Mouse (Mus musculus) midbrain, embryonic 14.5 days (tissue): ENCODE results near the gene Edrf1. TPM values are rescaled to one million over a fixed set of nuclear protein-coding genes. Genes with fewer than 3 reads are reported as not detected.

Experiments used
- ATAC-seq: fragments of 200-750 bp; cut with Nextera tagmentation; 2 replicates; pipeline ENCODE4 v1.8.0; 2017; ENCODE audit warnings: moderate number of reproducible peaks, moderate library complexity; ENCODE audit not compliant: low FRiP score, low TSS enrichment
- DNase-seq: peaks from one replicate; pipeline ENCODE4 v3.0.0-alpha.2; 2015
- H3K27ac ChIP-seq: fragments of 300-500 bp; sonication (generic); replicated peaks from 2 replicates; pipeline ENCODE4 v1.5.1; 2014; ENCODE audit warnings: mild to moderate bottlenecking, low read depth, low read length, moderate library complexity
- H3K27me3 ChIP-seq: fragments of 300-500 bp; sonication (generic); 2 replicates; pipeline ENCODE4 v1.6.1; 2014; ENCODE audit warnings: low read length, control low read depth, mixed read lengths; ENCODE audit not compliant: control insufficient read depth, insufficient read depth
- H3K36me3 ChIP-seq: fragments of 300-500 bp; sonication (generic); 2 replicates; pipeline ENCODE4 v1.6.1; 2014; ENCODE audit warnings: low read length, control low read depth; ENCODE audit not compliant: control insufficient read depth, insufficient read depth
- H3K4me1 ChIP-seq: fragments of 300-500 bp; sonication (generic); 2 replicates; pipeline ENCODE4 v1.6.1; 2014; ENCODE audit warnings: mild to moderate bottlenecking, antibody characterized with exemption, low read length, control low read depth; ENCODE audit not compliant: control insufficient read depth, insufficient read depth
- H3K4me2 ChIP-seq: fragments of 300-500 bp; sonication (generic); 2 replicates; pipeline ENCODE4 v1.6.1; 2014; ENCODE audit warnings: mild to moderate bottlenecking, low read length, moderate library complexity
- H3K4me3 ChIP-seq: fragments of 300-500 bp; sonication (generic); replicated peaks from 2 replicates; pipeline ENCODE4 v1.5.1; 2014; ENCODE audit warnings: low read depth, low read length
- H3K9ac ChIP-seq: fragments of 300-500 bp; sonication (generic); replicated peaks from 2 replicates; pipeline ENCODE4 v1.6.1; 2014; ENCODE audit warnings: mild to moderate bottlenecking, low read length, moderate library complexity
- H3K9me3 ChIP-seq: fragments of 300-500 bp; sonication (generic); 2 replicates; pipeline ENCODE4 v1.6.1; 2016; ENCODE audit warnings: low read length, control low read depth, mixed read lengths; ENCODE audit not compliant: control insufficient read depth
- WGBS: fragments of 180-500 bp; shearing (Covaris S2); extraction: QIAGEN DNeasy Blood & Tissue Kit; methylation state at CpG from one replicate; pipeline ENCODE4 v1.1.7; 2014; 5-methylcytosine and 5-hydroxymethylcytosine counted together
- polyA plus RNA-seq: library from polyadenylated mRNA; unstranded; fragments of >200 nt; fragmentation: Nextera tagmentation; extraction: Ambion mirVana; gene quantifications from 2 replicates; pipeline ENCODE4 v1.2.1, GENCODE M21; 2014

Edrf1 gene
- polyA plus RNA-seq: 15.1 and 26.9 TPM in 2 replicates

- Histone ChIP-seq H3K36me3 (peaks cover 21% of the 10 kb centered on the region), H3K9ac (peak within 1 kb of the TSS; percentile 88), H3K27me3 (no peaks in the 10 kb centered on the region), H3K9me3 (no peaks in the 10 kb centered on the region), H3K4me3 (peak within 1 kb of the TSS; percentile 96), H3K4me1 (peaks cover 7% of the 10 kb centered on the region; the same call in 1 of the 2 replicates), H3K27ac (peak within 1 kb of the TSS; percentile 95), H3K4me2 (peak within 1 kb of the TSS; percentile 88)
- WGBS: under 1% methylated on average over 81 of the region's 81 CpGs
- ATAC-seq (peak; percentile 99), DNase-seq (peak; percentile 99)
Measured at GRCm38 (mm10) chr7:133637361-133638305, at the start of gene Edrf1. Gene Edrf1 (plus strand): TSS chr7:133637543.

DNA sequence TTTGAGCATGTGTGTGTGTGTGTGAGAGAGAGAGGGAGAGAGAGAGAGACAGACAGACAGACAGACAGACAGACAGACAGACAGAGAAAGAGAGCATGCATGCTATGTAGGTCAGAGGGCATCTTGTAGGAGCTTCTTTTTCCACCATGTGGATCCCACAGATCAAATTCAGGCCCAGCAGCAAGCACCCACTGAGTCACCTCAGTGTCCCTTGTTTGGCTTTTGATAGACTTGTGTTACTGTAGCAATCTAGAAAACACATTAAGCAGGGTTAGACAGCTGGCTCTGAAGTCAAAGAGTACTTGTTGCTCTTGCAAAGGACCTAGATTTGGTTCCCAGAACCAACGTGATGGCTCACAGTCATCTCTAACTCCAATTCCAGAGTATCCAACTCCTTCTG is 45.6 kb upstream of the Edrf1 start:
- H3K9ac ChIP-seq: no peak overlapping the region
- H3K4me2 ChIP-seq: no peak overlapping the region
- no peak overlapping the region for H3K4me3 ChIP-seq
- DNase-seq (no peak), ATAC-seq (no peak)
- no peaks in the 10 kb centered on the region for H3K27me3 ChIP-seq
- 85% methylated on average over 1 of the region's 1 CpGs for WGBS
- no peak overlapping the region for H3K27ac ChIP-seq
- H3K9me3 ChIP-seq: no peaks in the 10 kb centered on the region
- no peaks in the 10 kb centered on the region for H3K36me3 ChIP-seq
- H3K4me1 ChIP-seq: no peaks in the 10 kb centered on the region

DNA sequence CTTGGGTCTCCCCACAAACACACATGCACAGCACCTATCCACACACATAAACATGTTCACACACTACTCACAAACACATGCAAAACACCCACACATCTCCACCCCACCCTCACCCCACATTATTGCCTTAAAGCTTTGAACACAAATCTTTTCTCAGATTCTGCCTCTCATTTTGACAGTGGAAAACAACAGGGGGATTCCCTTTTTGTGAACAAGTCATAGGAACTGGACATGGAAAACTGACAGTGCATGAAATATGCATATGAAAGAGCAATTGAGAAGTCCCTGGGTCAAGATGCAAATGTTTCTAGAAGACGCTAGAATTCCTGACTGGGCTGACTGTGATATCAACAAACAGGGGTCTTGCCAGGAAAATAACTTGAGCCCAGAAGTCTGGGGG is 36.8 kb upstream of the Edrf1 start:
- Histone ChIP-seq H3K9me3 (no peaks in the 10 kb centered on the region), H3K27me3 (no peaks in the 10 kb centered on the region), H3K4me3 (no peak overlapping the region), H3K4me2 (no peak overlapping the region), H3K36me3 (no peaks in the 10 kb centered on the region), H3K27ac (no peak overlapping the region), H3K9ac (no peak overlapping the region), H3K4me1 (no peaks in the 10 kb centered on the region)
- DNase-seq: no peak
- no peak for ATAC-seq
- WGBS: 30% methylated on average over 1 of the region's 1 CpGs

GRCm38 (mm10) chr7:133602058-133602457 is 35.3 kb upstream of the Edrf1 start, which contains the start of gene Tex36:
Gene Tex36 (minus strand): TSS chr7:133602158.
- H3K4me3 ChIP-seq: no peak within 1 kb of the TSS
- no peaks in the 10 kb centered on the region for H3K36me3 ChIP-seq
- ATAC-seq (no peak), DNase-seq (no peak)
- H3K9me3 ChIP-seq: no peaks in the 10 kb centered on the region
- WGBS: 62% methylated on average over 2 of the region's 2 CpGs
- H3K4me1 ChIP-seq: no peaks in the 10 kb centered on the region
- no peaks in the 10 kb centered on the region for H3K27me3 ChIP-seq
- H3K9ac ChIP-seq: no peak within 1 kb of the TSS
- H3K27ac ChIP-seq: no peak within 1 kb of the TSS
- H3K4me2 ChIP-seq: no peak within 1 kb of the TSS

GRCm38 (mm10) chr7:133603156-133603555 is 34.2 kb upstream of the Edrf1 start:
- 80% methylated on average over 2 of the region's 2 CpGs for WGBS
- no peak overlapping the region for H3K4me3 ChIP-seq
- ATAC-seq (no peak), DNase-seq (no peak)
- H3K9ac ChIP-seq: no peak overlapping the region
- peaks cover 9% of the 10 kb centered on the region for H3K4me1 ChIP-seq
- H3K27ac ChIP-seq: no peak overlapping the region
- H3K27me3 ChIP-seq: no peaks in the 10 kb centered on the region
- no peaks in the 10 kb centered on the region for H3K9me3 ChIP-seq
- H3K36me3 ChIP-seq: no peaks in the 10 kb centered on the region
- H3K4me2 ChIP-seq: no peak overlapping the region

GRCm38 (mm10) chr7:133604427-133605081 is 32.8 kb upstream of the Edrf1 start:
- Histone ChIP-seq H3K9me3 (no peaks in the 10 kb centered on the region), H3K9ac (no peak overlapping the region), H3K36me3 (no peaks in the 10 kb centered on the region), H3K4me2 (no peak overlapping the region), H3K4me1 (peaks cover 18% of the 10 kb centered on the region), H3K27ac (no peak overlapping the region), H3K4me3 (no peak overlapping the region), H3K27me3 (no peaks in the 10 kb centered on the region)
- ATAC-seq: no peak
- WGBS: 87% methylated on average over 13 of the region's 13 CpGs
- no peak for DNase-seq

DNA sequence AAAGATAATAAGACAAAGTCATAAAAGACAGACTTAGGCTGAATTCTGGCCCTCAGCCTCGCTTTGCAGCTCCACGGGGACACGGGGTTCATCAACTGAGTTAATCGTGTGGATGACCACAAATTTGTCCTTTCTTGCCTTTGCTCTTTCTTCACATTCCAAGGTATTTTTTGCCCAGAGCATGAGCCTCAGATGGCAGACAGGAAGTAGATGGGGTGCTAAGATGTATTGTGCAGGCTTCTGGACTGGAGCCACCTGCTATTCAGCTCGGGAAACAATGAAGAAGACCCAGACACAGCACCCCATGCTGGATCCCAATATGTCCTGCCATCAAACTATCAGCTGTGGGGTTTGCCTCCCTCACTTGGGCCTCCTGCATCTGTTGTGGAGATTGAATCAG is 30.0 kb upstream of the Edrf1 start:
- Histone ChIP-seq H3K36me3 (no peaks in the 10 kb centered on the region), H3K4me2 (no peak overlapping the region), H3K9me3 (no peaks in the 10 kb centered on the region), H3K9ac (no peak overlapping the region), H3K27me3 (no peaks in the 10 kb centered on the region), H3K4me1 (peaks cover 19% of the 10 kb centered on the region), H3K4me3 (no peak overlapping the region), H3K27ac (no peak overlapping the region; the same call in 1 of the 2 replicates)
- whole genome bisulfite sequencing: 63% methylated on average over 5 of the region's 5 CpGs
- DNase-seq (peak; percentile 25), ATAC-seq (no peak)

DNA sequence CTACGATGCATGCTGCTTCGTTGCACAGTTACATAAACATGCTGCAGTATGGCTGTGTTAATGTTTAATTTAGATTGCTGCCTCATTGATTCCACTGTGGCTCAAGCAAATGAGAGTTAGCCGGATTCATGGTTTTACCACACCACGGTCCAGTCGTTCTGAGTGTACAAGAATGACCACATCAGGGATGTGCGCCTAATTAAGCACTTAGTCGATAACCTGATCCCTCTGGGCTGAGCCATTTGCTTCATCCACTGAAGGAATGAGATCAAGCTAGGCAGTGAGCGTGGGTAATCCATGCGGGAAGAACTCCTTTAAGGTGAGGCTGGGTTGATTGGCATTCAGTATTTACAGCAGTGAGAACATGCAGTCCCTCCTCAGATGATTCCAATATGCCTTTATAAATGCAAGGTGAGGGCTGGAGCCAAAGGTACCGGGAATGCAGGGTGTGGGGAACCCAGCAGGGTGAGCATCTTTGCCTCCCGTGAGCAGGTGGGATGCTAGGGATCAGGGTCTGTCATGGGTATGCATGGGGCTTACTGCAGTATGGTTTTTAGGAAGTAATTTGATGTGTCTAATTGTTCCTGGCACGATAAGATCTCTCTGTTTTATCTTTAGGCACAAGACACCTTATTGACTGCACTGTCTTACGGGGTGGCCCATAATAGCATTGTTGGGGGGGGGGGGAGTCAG is 29.3 kb upstream of the Edrf1 start:
- H3K4me2 ChIP-seq: peak overlapping the region; percentile 37; the same call in 1 of the 2 replicates
- ATAC-seq (no peak), DNase-seq (peak; percentile 40)
- H3K27ac ChIP-seq: peak overlapping the region; percentile 75
- H3K4me3 ChIP-seq: no peak overlapping the region
- no peak overlapping the region for H3K9ac ChIP-seq
- H3K9me3 ChIP-seq: no peaks in the 10 kb centered on the region
- no peaks in the 10 kb centered on the region for H3K27me3 ChIP-seq
- 53% methylated on average over 13 of the region's 13 CpGs for WGBS
- no peaks in the 10 kb centered on the region for H3K36me3 ChIP-seq
- peaks cover 19% of the 10 kb centered on the region for H3K4me1 ChIP-seq
